Mouse (Mus musculus): ENCODE results near the gene Mrpl2. TPM values are rescaled to one million over a fixed set of nuclear protein-coding genes. Genes with fewer than 3 reads are reported as not detected.

Mrpl2 gene
- polyA plus RNA-seq (2012; rRNA removed; ENCODE audit: low replicate concordance): 83.5 and 162 TPM in 2 replicates

DNA sequence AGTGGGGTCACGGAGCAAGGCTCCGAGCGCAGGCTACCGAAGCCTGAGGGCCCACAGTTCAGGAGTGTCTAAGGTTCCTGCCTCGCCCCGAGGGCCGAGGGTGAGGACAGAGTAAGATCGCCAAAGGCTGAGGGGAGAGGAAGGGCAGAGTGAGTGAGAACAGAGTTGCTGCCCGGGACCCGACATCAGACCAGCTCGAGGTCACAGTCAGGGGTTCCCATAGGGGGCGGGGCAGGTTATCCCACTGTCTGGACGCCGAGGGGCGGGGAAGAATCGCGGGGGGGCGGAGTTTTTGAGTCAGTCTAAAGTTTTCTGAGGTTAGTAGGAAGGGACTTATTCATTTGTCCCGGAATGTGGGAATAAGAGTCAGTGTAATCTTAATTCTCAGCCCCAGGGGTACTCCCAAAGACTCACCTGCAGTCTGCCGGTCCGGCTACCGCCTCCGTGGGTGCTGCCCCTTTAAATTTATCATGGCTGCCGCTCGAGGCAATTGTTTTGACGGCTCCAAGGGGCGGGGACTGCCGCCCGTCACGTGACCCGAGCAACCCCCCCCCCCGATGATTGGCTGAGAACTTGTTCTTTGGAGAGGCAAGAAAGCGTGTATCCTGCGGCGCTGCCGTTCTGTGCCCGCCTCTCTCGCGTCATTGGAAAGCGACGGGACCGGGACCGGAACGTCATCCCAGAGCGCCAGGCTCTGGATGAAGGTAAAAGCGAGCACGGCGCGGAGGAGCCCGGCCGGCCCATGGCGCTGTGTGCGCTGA is at the start of gene Mrpl2, which contains the start of gene Klc4:
Gene Mrpl2 (plus strand): TSS at position 669 of the 761 bp plus-strand sequence.
Gene Klc4 (minus strand): TSS at position 462 of the 761 bp plus-strand sequence.

DNA sequence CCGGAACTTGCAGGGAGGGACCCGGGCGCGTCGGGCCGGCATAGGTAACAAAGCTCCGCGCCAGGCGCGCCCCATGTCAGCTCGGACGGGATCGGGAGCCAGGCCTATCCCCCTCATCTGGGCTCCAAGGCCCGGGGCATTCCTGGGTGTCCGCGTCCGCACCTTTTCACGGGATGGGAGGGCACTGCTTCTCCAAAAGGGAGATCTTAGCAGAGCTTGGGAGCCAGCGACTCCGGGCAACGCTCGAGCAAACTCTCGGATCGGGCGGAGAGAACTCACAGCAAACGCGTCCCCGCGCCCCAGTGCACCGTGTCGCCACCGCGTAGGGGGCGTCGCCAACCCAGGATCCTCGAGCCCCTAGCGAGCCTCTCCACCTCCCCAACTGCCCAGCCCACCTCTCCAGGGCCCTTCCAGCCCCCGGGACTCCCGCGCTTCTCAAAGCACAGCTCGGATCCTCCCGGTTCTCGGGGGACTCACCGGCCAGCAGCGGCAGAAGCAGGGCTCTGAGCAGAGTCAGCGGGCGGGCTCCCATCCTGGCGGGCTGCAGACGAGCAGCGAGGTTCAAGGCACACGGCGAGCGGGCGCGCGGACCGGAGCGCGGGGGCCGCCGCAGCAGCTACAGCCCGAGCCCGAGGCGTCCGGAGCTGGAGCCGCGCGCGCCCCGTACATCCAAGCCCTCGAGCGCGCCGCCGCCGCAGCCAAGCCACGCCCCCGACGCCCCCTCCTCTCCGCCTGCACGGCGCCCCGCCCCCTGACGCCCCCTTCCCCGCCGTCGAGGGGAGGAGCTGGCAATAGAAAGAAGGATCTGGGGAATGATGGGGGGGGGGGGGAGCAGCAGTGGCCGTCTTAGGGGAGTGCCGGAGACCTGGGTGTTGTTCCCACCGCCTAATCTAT is 17.0 kb upstream of the Mrpl2 start, which contains the start of gene Ptk7:
Gene Ptk7 (minus strand): TSS at position 714 of the 894 bp plus-strand sequence.

DNA sequence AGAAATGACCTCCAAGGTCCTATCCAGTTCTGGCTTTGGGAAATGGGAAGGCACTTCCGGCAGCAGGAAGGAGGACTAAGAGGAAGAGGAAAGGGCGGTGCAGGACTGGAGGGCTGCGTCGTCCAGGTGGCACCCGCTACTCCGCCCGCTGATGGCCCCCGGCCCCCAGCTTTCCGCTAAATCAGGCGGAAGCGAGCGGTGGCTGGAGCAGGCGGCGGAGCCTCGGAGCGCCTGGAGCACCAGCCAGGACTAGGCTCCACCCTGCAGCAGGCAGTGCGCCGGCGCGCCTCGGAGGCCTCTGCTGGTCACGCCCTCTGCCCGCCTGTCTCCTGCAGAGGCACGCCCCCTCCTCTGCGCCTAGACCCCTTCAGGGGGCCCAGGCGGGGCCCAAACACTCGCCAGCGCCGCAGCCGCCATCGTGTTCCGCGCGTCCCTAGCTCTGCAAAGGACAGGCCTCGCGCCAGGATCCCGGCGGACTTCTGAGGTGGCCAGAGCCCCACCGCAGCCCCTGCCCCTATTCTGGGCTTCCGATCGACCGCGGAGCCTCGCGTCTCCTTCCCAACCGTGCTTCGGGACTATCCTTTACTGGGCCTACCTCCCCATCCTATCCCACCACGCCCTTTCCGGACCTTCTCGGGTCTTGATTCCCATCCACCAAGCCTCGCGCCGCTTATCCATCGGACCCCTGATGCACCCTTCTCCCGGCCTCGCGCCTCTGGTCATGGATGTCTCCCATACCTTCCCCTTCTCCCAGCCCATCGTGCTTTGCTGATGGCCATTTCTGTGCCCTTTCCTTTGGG is 4.4 kb downstream of the Mrpl2 start, which contains the start of gene Cul7:
Gene Cul7 (plus strand): TSS at position 106 of the 800 bp plus-strand sequence.

DNA sequence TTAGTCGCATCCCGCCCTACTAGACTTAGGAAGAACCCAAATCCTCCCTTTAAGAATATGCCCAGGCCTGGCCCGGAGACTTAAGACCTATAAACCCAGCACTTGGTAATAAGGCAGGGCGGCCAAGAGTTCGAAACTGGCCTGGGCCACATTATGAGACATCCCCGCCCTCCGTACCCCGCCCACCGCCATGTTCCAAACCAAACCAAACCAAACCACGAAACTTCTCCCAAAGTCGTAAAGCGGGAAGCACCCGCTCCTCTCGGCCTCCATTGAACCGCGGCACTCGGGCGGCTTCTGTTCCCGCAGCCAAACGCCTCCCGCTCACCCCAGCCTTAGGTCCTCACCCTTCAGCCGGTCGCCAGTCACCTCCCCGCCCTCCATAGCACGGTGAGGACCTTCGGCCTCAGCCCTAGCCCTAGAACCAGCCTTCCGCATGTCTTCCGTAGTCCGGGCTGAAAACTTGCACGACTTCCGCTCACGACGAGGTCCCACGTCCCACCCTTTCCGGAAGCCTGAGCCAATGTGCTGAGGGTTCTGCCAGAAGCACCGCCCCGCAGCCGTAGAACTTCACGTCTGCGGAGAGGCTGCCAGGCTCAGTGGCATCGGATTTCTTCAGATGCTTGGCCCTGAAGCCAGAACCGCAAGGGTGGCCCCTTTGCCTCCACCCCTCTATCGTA is 28.0 kb downstream of the Mrpl2 start, which contains the start of gene Rrp36:
Gene Rrp36 (minus strand): TSS at position 503 of the 680 bp plus-strand sequence.

DNA sequence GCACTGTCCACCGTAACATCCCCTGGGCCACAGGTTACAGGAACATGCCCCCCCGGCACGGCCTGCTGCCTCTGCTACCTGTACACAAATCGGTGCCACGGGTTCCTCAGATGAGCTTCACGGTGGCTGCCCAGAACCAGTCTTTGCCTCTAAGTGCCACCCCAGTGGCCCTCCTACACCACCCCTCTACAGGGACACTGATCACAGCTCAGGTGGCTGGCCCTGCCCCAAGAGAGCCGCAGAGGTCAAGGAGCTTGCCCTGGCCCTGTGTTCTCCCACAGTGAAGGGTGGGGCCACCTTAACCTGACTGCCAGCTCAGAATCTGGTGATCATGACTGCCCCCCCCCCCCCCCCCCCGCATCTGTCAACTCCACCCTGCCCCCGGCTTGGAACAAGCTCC is 32.4 kb downstream of the Mrpl2 start, which contains the start of gene Mea1:
Gene Mea1 (plus strand): TSS at position 378 of the 400 bp plus-strand sequence.

DNA sequence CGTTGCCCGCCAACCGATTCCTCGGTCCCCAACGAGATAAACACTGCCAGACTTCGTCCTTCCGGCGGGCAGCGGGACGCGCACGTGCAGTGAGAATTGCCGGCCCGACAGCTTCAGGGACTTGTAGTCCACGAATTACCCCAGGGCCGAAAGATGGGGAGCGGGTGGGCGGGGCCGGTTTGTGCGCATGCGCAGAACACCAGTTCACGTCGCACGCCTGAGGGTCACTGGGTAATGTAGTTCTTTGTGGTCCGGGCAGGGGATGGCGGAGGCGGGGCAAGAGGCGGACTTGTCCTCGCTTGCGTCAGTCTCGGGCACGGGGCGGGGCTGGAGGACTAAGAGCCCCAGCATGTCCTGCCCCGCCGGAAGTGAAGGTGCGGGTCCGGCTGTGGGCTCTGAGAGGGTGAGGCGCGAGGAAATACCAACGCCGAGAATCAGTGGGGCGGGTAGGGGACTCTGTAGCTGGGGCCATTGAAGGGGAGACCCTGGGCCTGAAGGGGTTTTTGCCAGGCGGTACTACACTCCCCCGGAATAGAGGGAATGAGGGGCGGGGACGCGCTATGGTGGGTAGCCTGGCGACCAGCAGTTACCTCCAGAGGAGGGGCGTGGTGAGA is 34.8 kb downstream of the Mrpl2 start, which contains the start of gene Klhdc3:
Gene Klhdc3 (minus strand): TSS at position 155 of the 614 bp plus-strand sequence.

Other genes starting within 250 kb of the Mrpl2 start
- 5.5 and 15.0 TPM in 2 replicates for gene Crip3, start 217.3 kb upstream of the Mrpl2 start, polyA plus RNA-seq (2012; rRNA removed; ENCODE audit: low replicate concordance)
- gene Slc22a7, start 207.8 kb upstream of the Mrpl2 start, polyA plus RNA-seq (2012; rRNA removed; ENCODE audit: low replicate concordance): 0.41 TPM in 1 of 2 replicates, not detected in the other
- gene Ttbk1, start 158.6 kb upstream of the Mrpl2 start, polyA plus RNA-seq (2012; rRNA removed; ENCODE audit: low replicate concordance): 0.33 and 0.61 TPM in 2 replicates
- 1.5 and 2.5 TPM in 2 replicates for gene Dnph1, start 149.5 kb upstream of the Mrpl2 start, polyA plus RNA-seq (2012; rRNA removed; ENCODE audit: low replicate concordance)
- gene Cul9, start 99.8 kb upstream of the Mrpl2 start, polyA plus RNA-seq (2012; rRNA removed; ENCODE audit: low replicate concordance): 28.6 and 40.6 TPM in 2 replicates
- 176 and 261 TPM in 2 replicates for gene Srf, start 90.1 kb upstream of the Mrpl2 start, polyA plus RNA-seq (2012; rRNA removed; ENCODE audit: low replicate concordance)
- 14.6 and 22.5 TPM in 2 replicates for gene Ptk7, start 16.7 kb upstream of the Mrpl2 start, polyA plus RNA-seq (2012; rRNA removed; ENCODE audit: low replicate concordance)
- gene Klc4, start 207 bp upstream of the Mrpl2 start, polyA plus RNA-seq (2012; rRNA removed; ENCODE audit: low replicate concordance): 14.0 and 17.3 TPM in 2 replicates
- gene Cul7, start 4.1 kb downstream of the Mrpl2 start, polyA plus RNA-seq (2012; rRNA removed; ENCODE audit: low replicate concordance): 36.6 and 61.4 TPM in 2 replicates
- gene Rrp36, start 28.1 kb downstream of the Mrpl2 start, polyA plus RNA-seq (2012; rRNA removed; ENCODE audit: low replicate concordance): 29.3 and 29.6 TPM in 2 replicates
- gene Mea1, start 32.6 kb downstream of the Mrpl2 start, polyA plus RNA-seq (2012; rRNA removed; ENCODE audit: low replicate concordance): 48.0 and 62.7 TPM in 2 replicates
- 83.6 and 114 TPM in 2 replicates for gene Klhdc3, start 34.7 kb downstream of the Mrpl2 start, polyA plus RNA-seq (2012; rRNA removed; ENCODE audit: low replicate concordance)
- 57.9 and 60.6 TPM in 2 replicates for gene Ppp2r5d, start 58.9 kb downstream of the Mrpl2 start, polyA plus RNA-seq (2012; rRNA removed; ENCODE audit: low replicate concordance)
- gene Pex6, start 65.2 kb downstream of the Mrpl2 start, polyA plus RNA-seq (2012; rRNA removed; ENCODE audit: low replicate concordance): 72.0 and 135 TPM in 2 replicates
- gene Gnmt, start 82.9 kb downstream of the Mrpl2 start, polyA plus RNA-seq (2012; rRNA removed; ENCODE audit: low replicate concordance): 1.8 and 15.7 TPM in 2 replicates
- 47.8 and 60.7 TPM in 2 replicates for gene Cnpy3, start 106.0 kb downstream of the Mrpl2 start, polyA plus RNA-seq (2012; rRNA removed; ENCODE audit: low replicate concordance)
- not detected in 2 replicates for gene Ptcra, start 117.5 kb downstream of the Mrpl2 start, polyA plus RNA-seq (2012; rRNA removed; ENCODE audit: low replicate concordance)
- gene 2310039H08Rik, start 126.4 kb downstream of the Mrpl2 start, polyA plus RNA-seq (2012; rRNA removed; ENCODE audit: low replicate concordance): 115 and 225 TPM in 2 replicates
- 15.8 and 25.4 TPM in 2 replicates for gene Rpl7l1, start 136.4 kb downstream of the Mrpl2 start, polyA plus RNA-seq (2012; rRNA removed; ENCODE audit: low replicate concordance)
- 10.7 and 10.8 TPM in 2 replicates for gene Bicral, start 212.3 kb downstream of the Mrpl2 start, polyA plus RNA-seq (2012; rRNA removed; ENCODE audit: low replicate concordance)
- gene Tbcc, start 244.5 kb downstream of the Mrpl2 start, polyA plus RNA-seq (2012; rRNA removed; ENCODE audit: low replicate concordance): 14.8 and 25.2 TPM in 2 replicates

All from mammary gland, adult 2 months (tissue).